Mouse (Mus musculus) NIH3T3 (cell line): Measurements from ENCODE around the gene Lrp1.
A peak's percentile ranks its signal among the peaks of the same experiment; 100 is the strongest.

Experiments used
- DNase-seq: peaks from one replicate; pipeline ENCODE4 v3.0.0-alpha.2; 2012; ENCODE audit warnings: low read depth

Gene Lrp1

GRCm38 (mm10) chr10:127555703-127556102 is 65.2 kb downstream of the Lrp1 start:
- peak; percentile 48 for DNase-seq

- DNase-seq = no peak
These were observed 71.1 kb downstream of the Lrp1 start for GRCm38 (mm10) chr10:127549892-127550291.

GRCm38 (mm10) chr10:127548236-127548635 is 72.7 kb downstream of the Lrp1 start:
- no peak for DNase-seq

- DNase-seq = peak; percentile 52
These were observed 74.4 kb downstream of the Lrp1 start for GRCm38 (mm10) chr10:127546505-127546904.

DNA sequence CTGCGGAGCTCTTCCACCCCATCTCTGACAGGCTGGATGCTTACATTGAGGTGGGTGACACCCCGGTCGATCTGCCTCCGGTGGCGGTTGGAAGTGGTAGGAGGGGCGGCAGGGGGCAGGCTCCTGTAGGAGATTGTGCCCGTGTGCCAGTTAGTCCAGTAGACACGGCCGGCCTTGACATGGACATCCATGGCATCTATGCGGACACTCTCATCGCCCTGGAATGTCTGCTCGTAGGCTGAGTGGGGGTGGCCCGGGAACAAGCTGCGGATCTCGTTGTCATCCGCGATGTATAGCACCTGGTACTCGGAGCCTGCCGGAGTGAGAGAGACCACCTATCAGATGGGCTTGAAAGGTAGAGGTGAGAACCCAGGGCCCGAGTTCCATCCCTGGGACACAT is 76.6 kb downstream of the Lrp1 start:
- DNase-seq = no peak

DNA sequence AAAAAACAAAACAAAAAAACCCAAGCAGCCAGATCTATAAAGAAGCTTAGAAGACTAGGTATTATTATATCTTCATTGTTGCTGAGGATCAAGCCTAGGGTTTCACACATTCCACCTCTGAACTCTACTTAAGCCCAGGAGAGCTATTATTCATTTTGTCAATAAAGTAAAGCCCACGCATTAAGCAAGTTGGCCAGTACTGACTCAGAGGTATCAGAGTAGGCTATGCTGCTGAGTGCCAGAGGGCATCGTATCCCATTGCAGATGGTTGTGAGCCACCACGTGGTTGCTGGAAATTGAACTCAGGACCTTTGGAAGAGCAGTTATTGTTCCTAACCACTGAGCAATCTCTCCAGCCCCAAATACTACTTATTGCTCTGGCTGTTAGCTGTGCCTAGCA is 77.0 kb downstream of the Lrp1 start:
- DNase-seq = peak; percentile 72

DNA sequence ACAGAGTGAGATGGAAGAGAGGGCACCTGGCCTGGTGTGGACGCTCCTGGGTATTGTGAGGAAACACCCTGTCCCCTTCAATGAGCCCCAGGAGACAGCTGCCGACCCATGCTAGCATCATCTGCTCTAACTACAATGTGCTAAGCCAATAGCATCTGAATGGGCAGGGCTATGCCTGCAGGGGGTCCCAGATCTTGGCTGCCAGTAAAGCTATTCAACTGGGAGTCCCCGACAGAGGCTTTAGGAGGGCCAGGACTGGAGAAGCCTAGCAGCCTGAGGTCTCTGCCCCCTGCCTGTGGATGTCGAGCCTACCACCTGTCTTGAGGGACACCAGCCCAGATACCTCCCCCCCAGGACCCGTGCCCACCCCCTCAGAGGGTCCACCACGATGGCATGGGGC is 78.2 kb downstream of the Lrp1 start:
- no peak for DNase-seq

DNA sequence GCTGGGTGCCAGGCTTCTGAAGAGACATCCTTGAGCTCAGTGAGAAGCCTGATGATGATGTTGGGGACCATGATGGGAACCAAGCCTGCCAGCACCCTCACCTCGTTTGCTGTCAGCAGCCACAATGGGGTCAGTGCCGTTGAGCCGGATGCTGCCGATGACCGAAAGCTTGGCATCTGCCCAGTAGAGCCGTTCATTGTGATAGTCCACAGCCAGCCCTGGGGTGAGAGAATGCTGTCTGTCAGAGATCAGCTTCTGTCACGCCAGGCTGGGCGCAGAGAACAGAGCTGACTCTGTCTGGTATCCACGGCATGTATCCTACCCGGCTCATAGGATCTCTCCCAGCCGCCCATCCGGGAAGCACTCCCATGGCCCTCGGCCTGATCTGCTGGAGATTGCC is 78.9 kb downstream of the Lrp1 start:
- DNase-seq = peak; percentile 14

- DNase-seq = no peak
These were observed 79.4 kb downstream of the Lrp1 start for GRCm38 (mm10) chr10:127541510-127541909.

- DNase-seq = peak; percentile 92
These were observed 82.9 kb downstream of the Lrp1 start for GRCm38 (mm10) chr10:127537854-127538583.

- DNase-seq = peak; percentile 79
These were observed 84.2 kb downstream of the Lrp1 start for GRCm38 (mm10) chr10:127536586-127537314.

GRCm38 (mm10) chr10:127534929-127535384 is 86.0 kb downstream of the Lrp1 start:
- no peak for DNase-seq

- peak; percentile 54 for DNase-seq
These were observed 86.7 kb downstream of the Lrp1 start, which contains the start of gene Nxph4 for GRCm38 (mm10) chr10:127534036-127534928. TSS of gene Nxph4 (minus strand) at chr10:127534559.

- no peak for DNase-seq
These were observed 89.4 kb downstream of the Lrp1 start for GRCm38 (mm10) chr10:127531548-127531947.

DNA sequence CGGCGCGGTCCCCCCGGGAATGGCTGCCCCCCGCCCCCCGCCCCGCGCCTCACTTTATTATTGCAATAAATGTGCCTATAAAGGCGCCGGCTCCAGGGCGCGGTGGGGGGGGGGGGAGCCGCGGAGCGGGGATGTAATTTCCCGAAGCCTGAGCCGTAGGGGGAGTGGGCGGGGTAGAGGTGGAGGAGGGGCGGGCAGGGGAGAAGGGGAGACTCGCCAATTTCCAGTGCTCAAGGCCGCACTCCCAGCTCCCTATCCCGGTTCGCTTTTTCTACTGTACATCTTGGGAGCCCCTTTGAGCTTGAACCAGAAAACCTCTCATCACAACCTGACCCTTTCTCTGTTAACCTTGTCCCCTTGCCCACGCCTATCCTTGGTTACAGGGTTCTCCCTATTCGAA is 90.0 kb downstream of the Lrp1 start:
- no peak for DNase-seq

GRCm38 (mm10) chr10:127527481-127527880 is 93.5 kb downstream of the Lrp1 start:
- DNase-seq = no peak

GRCm38 (mm10) chr10:127526681-127527080 is 94.3 kb downstream of the Lrp1 start:
- peak; percentile 30 for DNase-seq

DNA sequence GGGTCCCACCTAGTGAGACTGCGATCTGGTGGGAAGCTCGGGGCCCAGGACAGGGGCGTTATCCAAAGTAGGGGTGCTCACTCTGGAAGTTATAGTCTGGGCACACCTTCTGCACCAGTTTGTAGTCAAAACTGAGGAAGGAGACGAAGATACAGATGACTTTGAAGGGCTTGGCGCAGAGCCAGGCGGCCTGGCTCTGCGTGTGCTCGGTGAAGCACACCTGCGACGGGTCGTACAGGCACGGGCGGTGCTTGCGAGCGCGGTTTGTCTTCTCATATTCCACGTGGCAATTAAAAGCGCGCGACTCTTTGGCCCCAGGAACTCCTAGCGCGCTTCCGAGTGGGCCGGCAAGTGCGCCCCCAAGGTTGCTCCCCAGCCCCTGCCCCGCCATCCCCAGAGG is 94.9 kb downstream of the Lrp1 start:
- DNase-seq = no peak

GRCm38 (mm10) chr10:127524646-127525255 is 96.2 kb downstream of the Lrp1 start:
- no peak for DNase-seq

DNA sequence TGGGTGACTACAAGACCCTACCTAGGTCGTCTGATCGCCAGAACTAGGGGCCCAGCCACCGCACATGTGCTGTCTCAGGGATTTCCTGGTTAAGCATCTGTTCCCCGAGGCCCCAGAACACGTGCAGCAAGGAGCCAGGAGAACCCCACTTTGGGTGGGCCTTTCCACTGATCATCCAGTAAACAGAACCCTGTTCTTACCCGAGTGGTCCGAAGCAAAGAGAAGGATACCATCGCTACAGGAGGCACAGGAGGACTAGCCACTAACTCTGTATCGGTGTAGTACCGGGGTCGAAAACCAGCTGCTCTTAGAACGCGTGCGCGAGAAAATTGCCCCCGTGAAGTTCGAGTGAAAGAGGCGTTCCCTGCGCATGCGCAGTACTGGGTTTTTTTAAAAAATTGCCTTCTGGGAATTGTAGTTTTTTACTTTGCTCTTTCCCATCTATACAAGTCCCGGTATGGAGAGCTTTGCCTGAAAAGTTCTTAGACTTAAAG is 98.8 kb downstream of the Lrp1 start, which contains the start of gene Shmt2:
Shmt2 (minus strand) TSS at position 357 of the 494 bp plus-strand sequence.
- peak; percentile 98 for DNase-seq

GRCm38 (mm10) chr10:127521611-127522080 is 99.3 kb downstream of the Lrp1 start:
- peak; percentile 71 for DNase-seq
